9 mouse cellular contexts compared by ENCODE assay signal in genomic region chr7:138940256-138940611, GRCm38 (mm10). TPM values are rescaled to one million over a fixed set of nuclear protein-coding genes. Genes with fewer than 3 reads are reported as not detected.
DNase-seq lines count a peak whose midpoint lies in the region; ATAC-seq lines count a peak whose summit lies in the region.
"Had no signal": no experiment of that assay in that cellular context is flagged by ENCODE, and none has a peak within 500 bp of the region (broad histone marks: within the 10 kb centered on the region; RNA-seq: fewer than 3 reads in every experiment).

No protein-coding gene starts in this region.

- H3K4me3 ChIP-seq in brown adipose tissue, adult 24 weeks (ENCODE audit: insufficient read depth, low read depth, low read length): peak overlapping the region; percentile 45
- H3K4me3 ChIP-seq in forebrain, embryonic 15.5 days: peak overlapping the region; percentile 56
- H3K4me3 ChIP-seq in liver, embryonic 16.5 days (ENCODE audit: low read depth, low read length): peak overlapping the region; percentile 22

- peak overlapping the region; percentile 77 for H3K4me2 ChIP-seq in forebrain, embryonic 15.5 days (replicated peaks)
- H3K4me2 ChIP-seq in liver, embryonic 16.5 days (ENCODE audit: low read depth, low read length): peak overlapping the region; percentile 17

- no peak overlapping the region for H3K27ac ChIP-seq in brown adipose tissue, adult 24 weeks (replicated peaks; ENCODE audit: low read depth, low read length)
- peak overlapping the region; percentile 52; the same call in 1 of the 2 replicates for H3K27ac ChIP-seq in forebrain, embryonic 15.5 days (replicated peaks)
- H3K27ac ChIP-seq in liver, embryonic 16.5 days (ENCODE audit: low read length): no peak overlapping the region

- H3K36me3 ChIP-seq in forebrain, embryonic 15.5 days: no peaks in the 10 kb centered on the region
- no peaks in the 10 kb centered on the region for H3K36me3 ChIP-seq in liver, embryonic 16.5 days (ENCODE audit: control insufficient read depth, insufficient read depth)

- DNase-seq in gastrocnemius, postnatal 10 days: peak; percentile 10
- DNase-seq in gastrocnemius, postnatal 25 days: no peak
- DNase-seq in layer of hippocampus, adult 11-12 months (ENCODE audit: low spot score): peak; percentile 76
- DNase-seq in right cerebral cortex, postnatal 4 days: peak; percentile 68
- DNase-seq in gastrocnemius, adult 18-20 months (ENCODE audit: low spot score): no peak

- peaks cover 57% of the 10 kb centered on the region for H3K27me3 ChIP-seq in forebrain, embryonic 15.5 days
- peaks cover 51% of the 10 kb centered on the region for H3K27me3 ChIP-seq in liver, embryonic 16.5 days (ENCODE audit: control insufficient read depth, insufficient read depth, low read depth, low read length)

- peak; percentile 76 for ATAC-seq in forebrain, embryonic 15.5 days (replicated peaks)
- no peak for ATAC-seq in liver, embryonic 16.5 days (ENCODE audit: low read depth)

- WGBS in forebrain, embryonic 15.5 days: 1% methylated on average over 17 of the region's 17 CpGs
- WGBS in liver, embryonic 16.5 days (ENCODE audit: insufficient replicate concordance): 2% methylated on average over 17 of the region's 17 CpGs

- peak overlapping the region; percentile 61 for H3K9ac ChIP-seq in forebrain, embryonic 15.5 days (replicated peaks)
- H3K9ac ChIP-seq in liver, embryonic 16.5 days (ENCODE audit: low read depth, low read length): no peak overlapping the region

- H3K4me1 ChIP-seq in brown adipose tissue, adult 24 weeks (ENCODE audit: control insufficient read depth, insufficient read depth, insufficient read length, low read length): no peaks in the 10 kb centered on the region
- peaks cover 14% of the 10 kb centered on the region; the same call in 1 of the 2 replicates for H3K4me1 ChIP-seq in forebrain, embryonic 15.5 days
- no peaks in the 10 kb centered on the region for H3K4me1 ChIP-seq in liver, embryonic 16.5 days (ENCODE audit: control insufficient read depth, low read depth, low read length)

- H3K9me3 ChIP-seq in forebrain, embryonic 15.5 days: no peaks in the 10 kb centered on the region
- H3K9me3 ChIP-seq in liver, embryonic 16.5 days (replicated peaks; ENCODE audit: control insufficient read depth, low read length): no peaks in the 10 kb centered on the region

RNA-seq across cellular contexts. Expression of gene Jakmip3, which starts 0.3 kb away (rescaled TPM):
- total RNA-seq in gastrocnemius, postnatal 10 days (2021): under 1 TPM in 1 of 2 experiments, not detected in 1; 0.16 TPM
- total RNA-seq in gastrocnemius, postnatal 25 days (2021): under 1 TPM in 1 of 2 experiments, not detected in 1; 0.15 TPM
- not detected in 2 replicates for polyA plus RNA-seq in brown adipose tissue, adult 24 weeks (2012; ENCODE audit: insufficient read depth, insufficient read length, missing spikeins)
- polyA plus RNA-seq in forebrain, embryonic 15.5 days (2015; fragmentation: Nextera tagmentation; extraction: Ambion mirVana): 5.5 and 6.6 TPM in 2 replicates
- polyA plus RNA-seq in liver, embryonic 16.5 days (2015; fragmentation: Nextera tagmentation; extraction: Ambion mirVana): not detected in 2 replicates
- under 1 TPM; 0.09 to 0.14 TPM for total RNA-seq in gastrocnemius, adult 18-20 months (2021)
- polyA plus RNA-seq: C2C12 had no signal

RNA-seq across cellular contexts. Expression of gene Bnip3, which starts 30.9 kb away (rescaled TPM):
- 10 to 100 TPM; 77.2 to 79.1 TPM for total RNA-seq in gastrocnemius, postnatal 10 days (2021)
- total RNA-seq in gastrocnemius, postnatal 25 days (2021): 100 to 1,000 TPM; 152 to 182 TPM
- polyA plus RNA-seq in brown adipose tissue, adult 24 weeks (2012; ENCODE audit: insufficient read depth, insufficient read length, missing spikeins): 291 and 323 TPM in 2 replicates
- polyA plus RNA-seq in forebrain, embryonic 15.5 days (2015; fragmentation: Nextera tagmentation; extraction: Ambion mirVana): 75.1 and 79.2 TPM in 2 replicates
- 186 and 192 TPM in 2 replicates for polyA plus RNA-seq in liver, embryonic 16.5 days (2015; fragmentation: Nextera tagmentation; extraction: Ambion mirVana)
- 100 to 1,000 TPM; 213 to 257 TPM for total RNA-seq in gastrocnemius, adult 18-20 months (2021)

Comparison
In these comparisons a context has a peak if more than half of its experiments do, and no peak if none do; other contexts are left out.
1. DNase-seq: peak in gastrocnemius, postnatal 10 days (single experiment), layer of hippocampus, adult 11-12 months (single experiment) and right cerebral cortex, postnatal 4 days (single experiment); none in gastrocnemius, postnatal 25 days (single experiment) and gastrocnemius, adult 18-20 months (single experiment).
2. Peak in every context shown above with its lines, with median percentiles within 50 percentile points of each other: H3K4me3 ChIP-seq.